Mouse (Mus musculus) cerebellum, adult (tissue): ENCODE measurements around the gene Ubqln1.
A peak's percentile ranks its signal among the peaks of the same experiment; 100 is the strongest.

Experiments used
- ATAC-seq: cut with Nextera tagmentation; 2 replicates; pipeline ENCODE4 v1.9.2; 2017; ENCODE audit warnings: mild to moderate bottlenecking, moderate library complexity, mixed read lengths; ENCODE audit not compliant: insufficient number of reproducible peaks, low FRiP score, low TSS enrichment

Gene Ubqln1

DNA sequence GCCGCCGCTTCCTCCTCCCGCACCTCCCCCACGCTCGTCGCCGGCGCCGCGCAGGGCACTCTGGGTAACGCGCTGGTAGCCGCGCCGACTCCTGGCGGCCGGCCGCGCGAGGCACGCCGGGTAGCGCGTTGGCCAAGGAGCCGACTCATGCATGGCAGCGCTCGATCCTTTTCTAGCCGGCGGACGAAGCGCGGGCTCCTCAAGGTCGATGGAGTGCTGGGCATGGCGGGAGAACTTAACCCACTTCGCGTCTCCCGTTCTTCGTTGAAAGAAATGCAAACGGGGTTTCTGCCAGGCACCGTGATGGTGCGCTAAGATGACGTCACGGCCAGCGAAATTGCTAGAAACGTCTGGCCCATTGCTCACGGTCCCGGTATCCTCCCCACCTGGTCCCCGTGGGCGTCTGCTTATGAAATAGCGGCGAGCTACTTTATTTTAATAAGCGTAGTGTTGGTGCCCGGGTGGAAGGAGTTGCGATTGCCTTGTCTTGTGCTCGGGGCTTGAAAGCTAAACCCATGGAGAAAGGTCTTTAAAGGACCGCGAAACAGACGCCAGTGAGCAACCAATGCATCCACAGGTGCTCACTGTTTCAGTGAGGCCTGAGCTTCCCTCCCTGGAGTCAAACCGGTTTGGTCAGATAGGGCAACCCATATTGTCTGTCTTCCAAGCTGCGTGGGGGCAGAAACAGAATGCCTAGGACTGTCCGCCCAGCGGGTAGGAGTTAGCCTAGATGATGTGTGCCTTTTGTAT, at the start of gene Ubqln1:
Gene Ubqln1 (minus strand): TSS at position 62 of the 750 bp plus-strand sequence.
- ATAC-seq = peak; percentile 88

DNA sequence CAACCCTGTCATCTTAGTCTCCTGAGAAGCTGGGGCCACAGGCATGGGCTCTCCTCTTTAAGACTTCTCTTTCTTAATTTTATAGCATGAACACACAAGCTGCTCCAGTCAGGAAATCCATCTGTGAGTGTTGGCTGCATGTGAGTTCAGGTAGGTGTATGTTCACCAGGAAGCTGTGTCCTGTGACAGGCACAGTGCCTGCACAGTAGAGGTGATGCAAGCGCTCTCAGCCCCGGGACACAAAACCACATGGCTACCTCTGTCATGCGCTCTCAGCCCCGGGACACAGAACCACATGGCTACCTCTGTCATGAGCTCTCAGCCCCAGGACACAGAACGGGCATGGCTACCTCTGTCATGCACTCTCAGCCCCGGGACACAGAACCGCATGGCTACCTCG, 48.1 kb upstream of the Ubqln1 start:
- ATAC-seq = no peak

DNA sequence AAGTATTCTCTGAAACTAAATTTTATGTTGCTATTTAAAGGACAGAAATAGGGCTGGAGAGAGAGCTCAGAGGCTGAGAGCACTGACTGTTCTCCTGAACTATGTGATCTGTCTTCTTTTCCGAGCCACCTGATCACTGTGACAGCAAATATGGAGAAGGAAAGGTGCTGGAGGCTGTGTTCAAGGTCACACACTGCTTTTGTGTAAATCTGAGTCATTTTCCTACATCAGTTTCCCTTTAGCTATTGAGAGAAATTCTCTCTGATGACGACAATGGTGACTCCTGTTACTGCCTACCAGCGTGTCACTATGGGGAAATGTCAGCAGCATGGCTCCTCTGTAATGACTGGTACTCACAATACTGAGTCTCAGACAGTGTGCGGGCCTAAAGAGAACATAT, 46.2 kb upstream of the Ubqln1 start:
- no peak for ATAC-seq

DNA sequence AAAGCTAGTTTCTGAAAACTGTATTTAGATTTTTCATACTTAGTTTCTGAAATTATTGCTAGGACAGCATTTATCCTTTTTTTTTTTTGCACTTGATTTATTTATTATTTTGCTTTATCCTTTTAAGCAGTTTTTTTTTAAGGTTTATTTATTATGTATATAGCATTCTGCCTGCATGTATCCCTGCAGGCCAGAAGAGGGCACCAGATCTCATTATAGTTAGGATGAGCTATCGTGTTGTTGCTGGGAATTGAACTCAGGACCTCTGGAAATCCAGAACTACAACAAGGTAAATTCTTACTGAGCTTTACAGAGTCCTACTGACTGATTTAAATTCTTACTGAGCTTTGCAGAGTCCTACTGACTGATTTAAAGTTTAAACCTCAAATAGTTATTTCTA, 37.8 kb upstream of the Ubqln1 start:
- ATAC-seq = no peak

DNA sequence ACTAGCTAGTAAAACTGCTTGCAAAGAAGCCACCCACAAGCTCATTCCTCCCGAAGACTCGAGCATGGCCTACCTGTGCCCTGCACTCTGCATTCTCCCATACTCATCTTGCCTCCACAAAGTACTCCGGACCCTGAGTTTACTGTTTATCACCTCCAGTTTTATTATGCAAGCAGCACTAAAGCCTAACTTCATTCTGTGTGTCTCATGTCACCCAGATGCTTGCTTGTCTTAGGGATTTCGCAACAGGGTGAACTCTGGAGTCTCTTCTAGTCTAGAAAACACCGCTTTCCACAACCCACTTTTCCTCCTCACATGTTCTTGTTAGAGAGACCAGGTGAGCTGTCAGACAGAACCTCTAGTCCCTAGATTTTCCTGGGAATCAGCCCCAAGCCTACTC, 33.5 kb upstream of the Ubqln1 start:
- no peak for ATAC-seq

DNA sequence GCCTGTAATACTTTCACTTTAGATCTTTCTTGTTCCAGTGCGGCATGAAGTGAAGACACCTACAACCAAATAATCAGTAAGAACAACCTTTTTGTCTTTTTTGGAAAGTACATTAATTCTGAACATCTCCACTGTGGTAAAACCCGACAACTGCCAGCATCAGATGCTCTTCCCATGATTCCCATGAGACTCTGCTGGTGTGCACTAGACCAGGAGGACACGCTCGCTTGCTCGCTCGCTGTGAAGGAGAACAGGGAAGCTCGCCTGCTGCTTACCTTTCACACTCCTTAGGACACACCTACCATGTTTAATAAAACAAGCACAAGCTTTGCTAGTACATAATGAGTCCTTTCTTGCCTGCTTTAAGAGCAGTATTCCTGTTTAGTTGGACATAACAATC, 21.1 kb upstream of the Ubqln1 start:
- ATAC-seq = no peak

DNA sequence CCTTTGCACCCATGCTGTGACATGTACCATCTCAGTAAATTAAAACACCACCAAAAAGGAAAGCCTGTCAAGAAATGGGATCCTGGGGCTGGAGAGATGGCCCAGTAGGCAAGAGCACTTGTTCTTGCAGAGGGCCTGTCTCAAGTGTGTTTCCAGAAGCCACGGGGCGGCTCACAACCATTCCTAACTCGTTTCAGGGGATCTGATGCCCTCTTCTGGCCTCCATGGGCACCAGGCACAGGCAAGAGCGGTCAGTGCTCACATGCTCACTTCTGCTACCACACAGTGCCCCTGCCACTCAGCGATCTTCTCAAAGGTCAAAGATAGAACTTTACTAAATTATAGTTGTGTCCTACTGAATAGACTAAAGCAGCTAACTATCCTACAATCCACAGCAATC, 17.2 kb upstream of the Ubqln1 start:
- 0 out of 2 replicates have a peak, but pooled peaks have one; percentile 58 for ATAC-seq

DNA sequence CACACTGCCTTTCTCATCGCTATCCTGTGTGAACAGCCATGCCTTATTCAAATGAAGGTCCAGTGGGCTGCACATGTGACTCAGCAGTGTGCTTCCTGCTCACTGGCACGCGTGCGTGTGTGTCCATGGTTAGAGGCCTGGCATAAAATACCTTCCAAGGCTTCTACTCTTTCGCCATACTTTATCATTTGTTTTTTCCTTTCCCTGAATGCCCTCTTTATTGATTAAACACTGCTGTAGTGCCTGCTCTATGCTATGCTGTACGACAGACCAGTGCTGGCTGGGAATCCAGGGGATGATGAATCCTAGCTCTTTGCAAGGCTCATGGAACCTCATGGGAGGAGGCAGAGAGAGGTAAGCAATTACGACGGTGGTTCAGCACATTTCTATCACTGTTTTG, 16.6 kb upstream of the Ubqln1 start:
- no peak for ATAC-seq

DNA sequence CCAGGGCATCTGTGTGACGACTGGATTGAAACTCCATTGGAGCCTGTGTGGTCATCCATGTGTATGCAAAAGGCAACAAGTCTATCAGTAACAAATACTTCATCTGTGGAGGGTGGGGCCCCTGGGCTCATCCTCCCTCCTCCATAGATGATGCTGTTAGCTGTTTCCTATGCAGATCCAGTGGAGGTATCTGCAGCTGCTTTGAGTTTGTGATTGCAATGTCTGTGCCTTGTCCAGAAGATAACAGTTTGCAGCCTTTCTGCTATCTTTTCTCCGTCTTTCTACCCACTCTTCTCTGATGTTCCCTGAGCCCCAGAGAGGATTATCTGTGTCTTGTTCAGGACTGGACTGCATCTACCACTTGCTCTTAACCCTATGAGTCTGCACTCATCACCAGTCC, 13.2 kb upstream of the Ubqln1 start:
- no peak for ATAC-seq

DNA sequence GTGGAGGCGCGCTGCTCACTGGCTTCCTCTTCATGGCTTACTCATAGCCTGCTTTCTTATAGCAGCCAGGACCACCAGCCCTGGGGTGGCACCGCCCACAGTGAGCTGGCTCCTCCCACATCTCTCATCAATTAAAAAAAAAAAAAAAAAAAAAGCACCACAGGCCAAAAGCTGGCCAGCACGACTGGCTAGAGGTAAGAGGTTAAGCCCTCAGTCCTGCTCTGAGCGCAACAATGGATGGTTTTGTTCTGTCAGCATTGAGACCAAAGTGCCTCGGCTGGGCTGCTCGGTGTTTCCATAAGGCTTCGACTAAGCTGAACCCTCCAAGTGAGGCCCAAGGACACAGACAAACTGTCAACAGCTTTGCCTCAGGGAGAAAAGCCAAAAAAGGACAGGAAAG, 10.2 kb upstream of the Ubqln1 start:
- no peak for ATAC-seq

DNA sequence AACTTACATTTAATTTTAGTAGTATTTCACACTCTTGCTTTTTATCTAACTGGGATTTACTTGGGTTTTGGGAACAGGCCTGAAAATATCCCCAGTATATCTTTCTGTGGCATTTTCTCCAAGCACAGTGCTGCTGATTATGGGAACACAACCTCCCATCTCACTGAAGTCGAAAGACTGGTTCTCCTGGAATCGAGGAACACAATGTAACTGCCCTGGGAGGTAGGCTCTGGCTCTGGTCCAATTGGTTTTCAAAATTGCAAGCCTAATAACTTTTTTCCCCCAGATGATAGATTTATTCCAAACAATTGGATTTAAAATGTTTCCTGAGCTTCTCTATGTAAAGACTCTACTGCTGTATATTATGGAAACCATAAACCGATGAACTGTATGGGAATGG, 4.8 kb upstream of the Ubqln1 start:
- no peak for ATAC-seq

DNA sequence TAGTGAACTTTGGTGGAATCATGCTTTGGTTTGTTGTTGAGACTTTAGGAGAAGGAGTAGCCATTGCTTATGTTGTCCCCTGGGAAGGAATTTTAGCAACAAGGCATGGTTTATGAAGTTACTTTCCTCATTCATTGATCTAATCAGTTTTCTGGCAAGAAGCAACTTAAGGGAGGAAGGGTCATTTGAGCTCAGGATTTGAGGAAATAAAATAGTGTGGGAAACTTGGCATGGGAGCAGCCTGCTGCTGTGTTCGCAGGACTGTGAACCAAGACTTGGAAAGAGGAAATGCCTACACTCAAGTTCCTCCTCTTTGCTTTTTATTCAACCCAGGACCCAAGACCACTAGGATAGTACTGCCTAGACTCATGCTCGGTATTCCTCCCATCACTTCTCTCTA, 2.1 kb upstream of the Ubqln1 start:
- ATAC-seq = no peak

DNA sequence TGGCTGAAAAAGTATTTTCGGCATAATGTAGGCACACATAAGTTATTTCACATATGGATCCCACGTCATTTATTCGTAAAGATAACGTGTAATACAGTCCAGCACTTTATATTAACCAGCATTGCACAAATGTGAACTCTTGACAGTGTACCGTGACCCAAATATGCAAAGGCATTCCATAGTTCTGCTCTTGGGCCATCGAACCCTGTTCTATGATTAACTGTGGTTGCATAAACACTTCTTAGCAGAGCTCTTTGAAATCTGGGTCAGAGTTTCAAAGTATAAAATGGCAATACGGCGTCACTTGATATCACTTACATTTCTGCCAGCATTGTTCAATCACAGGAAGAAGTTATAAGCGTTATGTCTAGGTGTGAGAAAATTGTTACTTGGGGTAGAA, 942 bp upstream of the Ubqln1 start:
- no peak for ATAC-seq

DNA sequence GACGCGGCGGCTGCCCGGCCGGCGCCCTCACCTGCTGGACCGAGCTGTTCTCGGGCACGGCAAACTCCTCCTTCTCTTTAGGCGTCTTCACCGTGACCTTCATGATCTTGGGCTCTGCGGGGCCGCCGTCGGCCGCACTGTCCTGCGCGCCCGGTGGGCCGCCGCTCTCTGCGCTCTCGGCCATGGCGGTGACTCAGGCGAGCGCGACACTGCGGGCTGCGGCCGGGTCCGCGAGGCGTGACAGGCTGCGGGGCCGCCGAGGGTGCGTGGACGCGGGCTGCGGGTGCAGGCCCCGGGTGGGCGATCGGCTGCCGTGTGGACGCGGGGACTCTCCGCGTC, 231 bp downstream of the Ubqln1 start:
- ATAC-seq = peak; percentile 46; the same call in 1 of the 2 replicates

DNA sequence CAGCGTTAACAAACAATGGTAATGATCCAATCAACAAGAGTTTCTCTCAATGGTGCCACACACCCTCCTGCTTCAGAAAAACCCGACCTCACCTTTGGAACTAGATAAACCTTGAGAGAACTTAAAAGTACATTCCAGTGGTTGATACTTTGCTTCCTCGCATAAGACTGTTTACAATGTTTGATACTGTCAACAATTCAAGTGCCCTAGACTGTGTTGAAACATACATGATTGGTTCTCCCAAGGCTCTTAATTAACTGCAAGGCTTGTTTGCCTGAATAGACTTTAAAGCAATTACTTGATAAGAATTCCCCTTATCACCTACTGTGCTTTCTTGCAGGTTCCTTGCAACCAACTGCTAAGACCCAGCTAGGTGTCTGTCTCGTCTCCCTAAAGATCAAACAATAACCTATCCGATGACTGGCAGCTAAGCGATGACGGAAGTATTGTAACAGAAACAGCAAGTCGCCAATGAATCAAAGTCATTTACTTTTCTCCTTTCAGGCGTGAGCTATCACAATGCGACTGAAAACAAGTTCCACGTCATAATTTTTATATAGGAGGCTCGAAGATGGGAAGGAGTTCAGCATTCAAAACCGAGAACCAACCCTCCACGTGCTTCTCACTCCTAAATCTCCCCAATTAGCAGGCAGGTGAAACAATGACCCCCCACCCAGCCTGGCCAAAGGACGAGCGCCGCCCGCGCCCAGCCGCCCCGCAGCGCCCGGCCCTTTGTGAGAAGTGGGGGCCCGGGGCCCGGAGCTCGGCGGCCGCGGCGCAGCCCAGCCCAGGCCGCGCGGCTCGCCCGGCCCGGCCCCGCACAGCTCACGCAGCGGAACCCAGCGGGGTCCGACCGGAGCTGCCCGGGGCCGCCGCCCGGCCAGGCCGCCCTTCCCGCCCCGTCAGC, 854 bp downstream of the Ubqln1 start:
- ATAC-seq = no peak

DNA sequence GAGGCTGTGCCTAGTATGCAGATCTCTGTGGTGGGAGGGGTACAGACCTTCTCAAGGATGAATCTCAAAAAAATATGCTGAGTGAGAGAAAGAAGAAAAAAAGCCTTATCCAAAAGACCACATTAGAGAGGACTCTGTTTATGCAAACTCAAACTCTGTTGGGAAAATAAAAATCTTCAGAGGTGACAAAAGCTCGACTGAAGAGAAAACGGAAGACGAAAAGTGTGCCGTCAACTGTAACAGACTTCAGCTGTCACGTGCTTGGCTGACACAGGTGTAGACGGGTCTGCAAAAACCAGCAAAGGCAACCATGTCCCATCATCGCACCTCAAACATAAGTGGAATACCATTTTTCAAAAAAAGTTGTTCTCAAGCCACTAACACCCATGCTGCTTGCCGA, 1.7 kb downstream of the Ubqln1 start:
- ATAC-seq = no peak

DNA sequence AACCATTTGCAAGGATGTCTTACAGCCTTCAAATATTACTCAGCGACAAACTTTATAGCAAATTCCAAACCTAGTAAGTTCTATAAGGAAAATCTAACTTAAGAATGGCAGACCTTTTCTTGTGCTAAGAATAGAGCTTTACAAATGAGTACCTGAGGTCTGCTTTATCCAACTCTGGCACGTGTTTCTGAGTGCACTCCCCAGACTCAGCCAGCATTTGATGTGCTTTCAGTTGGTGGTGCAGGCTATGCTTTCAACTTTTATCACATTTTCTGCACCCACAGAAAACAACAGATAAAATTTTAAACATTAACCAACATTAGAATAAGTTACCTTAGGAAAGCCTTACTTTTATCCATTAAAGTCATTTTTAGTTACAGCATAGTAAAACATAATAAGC, 2.9 kb downstream of the Ubqln1 start:
- ATAC-seq = no peak

DNA sequence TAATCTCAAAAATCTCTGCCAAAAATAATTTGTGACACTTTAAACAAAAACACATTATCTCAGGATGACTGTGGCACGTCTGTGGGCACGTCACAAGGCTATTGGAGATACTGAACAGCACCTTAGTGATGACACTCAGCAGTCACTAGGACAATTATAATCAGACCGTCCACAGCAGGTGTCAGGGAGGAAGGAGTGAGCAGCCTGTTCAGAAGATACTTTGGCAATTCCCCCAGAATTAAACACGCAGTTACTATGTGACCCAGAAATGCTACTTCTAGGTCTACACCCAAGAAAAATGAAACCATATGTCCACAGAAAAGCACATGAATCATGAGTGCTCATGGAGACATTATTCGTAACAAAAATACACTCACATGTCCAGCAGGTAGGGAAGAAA, 5.0 kb downstream of the Ubqln1 start:
- peak; percentile 88 for ATAC-seq

DNA sequence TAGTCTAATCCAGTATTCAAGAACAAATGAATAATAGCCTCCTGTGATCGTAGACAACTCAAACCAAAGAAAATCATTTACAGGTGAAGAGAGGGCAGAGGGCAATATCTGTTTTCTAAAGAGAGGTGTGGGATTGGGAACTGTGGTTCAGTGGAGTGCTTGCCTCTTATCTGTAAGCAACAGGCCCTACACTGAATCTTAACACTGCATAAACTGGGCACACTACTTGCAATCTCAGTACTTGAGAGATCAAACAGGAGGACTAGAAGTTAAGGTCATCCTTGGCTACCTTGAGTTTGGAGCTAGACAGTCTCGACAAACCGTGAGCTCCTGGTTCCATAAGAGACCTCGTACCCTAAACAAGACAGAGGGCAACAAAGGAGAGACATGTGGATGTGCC, 9.4 kb downstream of the Ubqln1 start:
- ATAC-seq = no peak

DNA sequence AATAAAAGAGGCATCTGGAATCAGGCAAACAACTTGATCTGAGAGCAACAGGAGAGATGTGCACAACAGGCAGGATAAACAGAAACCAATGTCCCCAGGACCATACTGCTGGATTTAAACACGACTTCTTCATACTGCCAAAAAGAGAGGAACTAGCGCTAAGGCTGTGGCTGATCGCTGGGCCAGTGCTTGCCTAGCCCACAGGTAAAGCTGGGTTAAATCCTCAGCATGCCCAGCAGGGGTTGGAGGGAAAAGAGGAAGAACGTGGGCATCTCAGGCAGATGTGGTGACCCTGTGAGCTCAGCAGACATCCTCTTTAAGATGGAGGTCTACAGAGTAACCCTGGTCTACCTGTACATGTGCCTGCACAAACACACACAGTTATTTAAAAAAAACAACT, 10.5 kb downstream of the Ubqln1 start:
- no peak for ATAC-seq

DNA sequence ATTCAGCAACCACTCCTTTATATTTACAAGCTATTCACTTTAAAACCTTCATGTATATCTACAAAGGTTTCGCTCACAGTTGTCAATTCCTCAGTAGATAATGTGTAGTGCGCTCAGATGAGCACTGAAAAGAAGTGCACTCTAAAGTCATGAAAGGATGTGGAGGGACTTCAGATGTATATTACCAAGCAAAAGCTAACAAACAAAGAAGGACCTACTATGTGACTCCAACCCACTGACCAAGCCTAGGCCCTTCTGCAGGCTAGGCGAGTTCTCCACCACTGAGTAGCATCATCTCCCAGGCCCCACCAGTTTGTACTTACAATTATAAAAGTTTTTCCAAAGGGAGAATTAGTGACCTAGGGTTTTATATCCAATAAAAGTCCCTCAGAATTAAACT, 11.3 kb downstream of the Ubqln1 start:
- ATAC-seq = no peak

DNA sequence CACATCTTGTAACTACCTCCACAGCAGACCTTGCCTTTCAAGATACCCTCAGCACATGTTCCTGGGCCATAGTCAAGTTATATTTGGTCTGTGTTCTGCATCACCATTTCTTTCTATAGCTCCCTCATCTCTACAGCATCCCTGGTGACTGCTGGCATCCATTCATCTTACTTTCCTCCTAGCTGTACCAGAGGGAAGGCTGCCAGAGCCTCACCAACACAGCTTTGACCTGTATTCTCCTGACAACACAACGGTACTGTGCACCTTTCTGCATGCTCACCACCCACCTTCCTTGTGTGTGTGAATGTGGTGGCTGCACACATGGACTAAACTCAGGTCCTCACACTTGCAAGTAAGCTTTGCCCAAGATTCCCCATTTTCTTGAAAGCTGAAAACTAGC, 12.6 kb downstream of the Ubqln1 start:
- peak; percentile 26; the same call in 1 of the 2 replicates for ATAC-seq
